Mouse (Mus musculus) CH12.LX (cell line): ENCODE measurements at regions not wholly inside any gene's neighbourhood (a gene's known extent, or its start where the extent isn't known, plus 50 kb on each side); places are given as distances from the start of the nearest gene placed in this dataset.
A peak's percentile ranks its signal among the peaks of the same experiment; 100 is the strongest.

Experiments
- DNase-seq: peaks from one replicate; pipeline ENCODE4 v3.0.0-alpha.2; 2013; ENCODE audit errors: extremely low read depth
- H3K27ac ChIP-seq: 2 replicates; pipeline ENCODE4 v1.5.1; 2012; ENCODE audit warnings: low read depth, mild to moderate bottlenecking, control low read depth, moderate library complexity; ENCODE audit not compliant: insufficient read depth
- H3K27me3 ChIP-seq: replicated peaks from 2 replicates; pipeline ENCODE3; 2012; ENCODE audit warnings: inconsistent platforms
- H3K36me3 ChIP-seq, 2 experiments: replicated peaks in 1 of 2; 2 replicates each; pipeline versions ENCODE3 to v1.6.1; 2012; ENCODE audit warnings: inconsistent platforms in 1 of 2, low read length in 1 of 2, mild to moderate bottlenecking in 1 of 2, mixed read lengths in 1 of 2, moderate library complexity in 1 of 2; ENCODE audit not compliant: control insufficient read depth in 1 of 2, insufficient read depth in 1 of 2
- H3K4me1 ChIP-seq, 2 experiments: 2 replicates each; pipeline ENCODE4 v1.6.1; 2012; ENCODE audit warnings: inconsistent platforms in 1 of 2, moderate library complexity in 1 of 2; ENCODE audit not compliant: insufficient read depth in 2 of 2, control insufficient read depth in 1 of 2
- H3K4me2 ChIP-seq: 2 replicates; pipeline ENCODE4 v1.6.1; 2012; ENCODE audit warnings: low read depth, mild to moderate bottlenecking, control low read depth; ENCODE audit not compliant: poor library complexity, insufficient read depth, severe bottlenecking
- H3K4me3 ChIP-seq, 3 experiments: fragments of 150-350 bp in 1 of 3; sonication (generic) in 1 of 3; replicated peaks in 1 of 3; 2 replicates each; pipeline versions ENCODE3 to v1.5.1; 2011 to 2012; ENCODE audit warnings: low read depth in 2 of 3, low read length in 2 of 3, mild to moderate bottlenecking in 2 of 3, moderate library complexity in 2 of 3, control low read depth in 1 of 3, improper control_type of control experiment in 1 of 3, inconsistent platforms in 1 of 3, mixed read lengths in 1 of 3; ENCODE audit not compliant: poor library complexity in 1 of 3
- H3K79me2 ChIP-seq: replicated peaks from 2 replicates; pipeline ENCODE4 v1.6.1; 2012; ENCODE audit warnings: mild to moderate bottlenecking, moderate library complexity; ENCODE audit not compliant: control insufficient read depth, poor library complexity, insufficient read depth, severe bottlenecking; ENCODE audit errors: extremely low read depth
- H3K9ac ChIP-seq: 2 replicates; pipeline ENCODE4 v1.6.1; 2012; ENCODE audit warnings: low read depth, mild to moderate bottlenecking, control low read depth, moderate library complexity; ENCODE audit not compliant: insufficient read depth
- H3K9me3 ChIP-seq: replicated peaks from 2 replicates; pipeline ENCODE3; 2012; ENCODE audit warnings: low read length, inconsistent platforms, mixed read lengths
- CHD1 ChIP-seq: IDR thresholded peaks from 2 replicates; pipeline ENCODE4 v1.6.1; 2012; ENCODE audit warnings: low read depth, low read length, improper control_type of control experiment, inconsistent platforms
- CTCF ChIP-seq, 2 experiments: IDR thresholded peaks in 1 of 2; conservative IDR thresholded peaks in 1 of 2; 2 replicates each; pipeline ENCODE4 v1.5.1; 2011 to 2012; ENCODE audit warnings: low read depth in 2 of 2, low read length in 2 of 2, improper control_type of control experiment in 1 of 2, inconsistent platforms in 1 of 2, mild to moderate bottlenecking in 1 of 2, moderate library complexity in 1 of 2
- E2F4 ChIP-seq: IDR thresholded peaks from 2 replicates; pipeline ENCODE4 v1.6.1; 2011; ENCODE audit warnings: low read depth, low read length, improper control_type of control experiment; ENCODE audit not compliant: insufficient replicate concordance
- ELF1 ChIP-seq: IDR thresholded peaks from 2 replicates; pipeline ENCODE4 v1.6.1; 2014; ENCODE audit warnings: low read depth, mild to moderate bottlenecking, inconsistent platforms, low read length, improper control_type of control experiment
- HCFC1 ChIP-seq: IDR thresholded peaks from 2 replicates; pipeline ENCODE4 v1.6.1; 2012; ENCODE audit warnings: low read depth, mild to moderate bottlenecking, inconsistent platforms, low read length, improper control_type of control experiment
- JUN ChIP-seq: IDR thresholded peaks from 2 replicates; pipeline ENCODE4 v1.6.1; 2011; ENCODE audit warnings: low read depth, mild to moderate bottlenecking, low read length, improper control_type of control experiment, moderate library complexity; ENCODE audit not compliant: insufficient read depth
- JUND ChIP-seq: conservative IDR thresholded peaks from 2 replicates; pipeline ENCODE4 v1.6.1; 2011; ENCODE audit warnings: low read depth, low read length, improper control_type of control experiment
- MAFK ChIP-seq: IDR thresholded peaks from 2 replicates; pipeline ENCODE4 v1.6.1; 2011; ENCODE audit warnings: low read length, improper control_type of control experiment; ENCODE audit not compliant: insufficient replicate concordance
- MEF2A ChIP-seq: IDR thresholded peaks from 2 replicates; pipeline ENCODE4 v1.6.1; 2014; ENCODE audit warnings: low read depth, mild to moderate bottlenecking, inconsistent platforms, low read length, improper control_type of control experiment, borderline replicate concordance
- MYC ChIP-seq: IDR thresholded peaks from 2 replicates; pipeline ENCODE4 v1.6.1; 2011; ENCODE audit warnings: low read depth, mild to moderate bottlenecking, improper control_type of control experiment, low read length
- NRF1 ChIP-seq: IDR thresholded peaks from 2 replicates; pipeline ENCODE4 v1.6.1; 2014; ENCODE audit warnings: low read depth, mild to moderate bottlenecking, inconsistent platforms, low read length, improper control_type of control experiment, moderate library complexity
- POLR2A ChIP-seq: IDR thresholded peaks from 2 replicates; pipeline ENCODE4 v1.6.1; 2011; ENCODE audit warnings: low read depth, mild to moderate bottlenecking, improper control_type of control experiment, low read length
- POLR2AphosphoS2 ChIP-seq: IDR thresholded peaks from 2 replicates; pipeline ENCODE4 v1.6.1; 2011; ENCODE audit warnings: low read depth, low read length, improper control_type of control experiment
- RAD21 ChIP-seq: IDR thresholded peaks from 2 replicates; pipeline ENCODE4 v1.6.1; 2011; ENCODE audit warnings: low read depth, mild to moderate bottlenecking, low read length, improper control_type of control experiment, moderate library complexity
- SIN3A ChIP-seq: IDR thresholded peaks from 2 replicates; pipeline ENCODE4 v1.6.1; 2012; ENCODE audit warnings: low read length, improper control_type of control experiment, inconsistent platforms
- UBTF ChIP-seq: IDR thresholded peaks from 2 replicates; pipeline ENCODE4 v1.6.1; 2012; ENCODE audit warnings: low read depth, mild to moderate bottlenecking, inconsistent platforms, low read length, improper control_type of control experiment, moderate library complexity
- USF1 ChIP-seq: IDR thresholded peaks from 2 replicates; pipeline ENCODE4 v1.6.1; 2014; ENCODE audit warnings: low read depth, mild to moderate bottlenecking, inconsistent platforms, low read length, improper control_type of control experiment
- ZC3H11A ChIP-seq: IDR thresholded peaks from 2 replicates; pipeline ENCODE4 v1.6.1; 2012; ENCODE audit warnings: low read depth, mild to moderate bottlenecking, inconsistent platforms, low read length, improper control_type of control experiment
- ZMIZ1 ChIP-seq: IDR thresholded peaks from 2 replicates; pipeline ENCODE4 v1.6.1; 2012; ENCODE audit warnings: low read depth, mild to moderate bottlenecking, inconsistent platforms, low read length, improper control_type of control experiment
- dilution Hi-C: fragments of 300-500 bp; cut with MboI; formaldehyde crosslinking; loops from 2 replicates; pipeline ENCODE4 v1.14.3; 2020; ENCODE audit warnings: low sequenced_read_pairs; ENCODE audit not compliant: extremely low pct_unique_long_range_greater_than_20kb, extremely low pct_ligation_motif_present
- in situ Hi-C: fragments of 300-500 bp; cut with MboI; formaldehyde crosslinking; loops from 3 replicates; pipeline ENCODE4 v1.14.3; 2019; ENCODE audit warnings: low sequenced_read_pairs, low pct_ligation_motif_present, low pct_unique_long_range_greater_than_20kb, mixed read lengths

- H3K79me2 ChIP-seq, result no peaks in the 10 kb centered on the region
- in situ Hi-C loops, result no loop called here
These were observed 77.2 kb downstream of the Gm10604 start for GRCm38 (mm10) chr4:11903861-11904260.

DNA sequence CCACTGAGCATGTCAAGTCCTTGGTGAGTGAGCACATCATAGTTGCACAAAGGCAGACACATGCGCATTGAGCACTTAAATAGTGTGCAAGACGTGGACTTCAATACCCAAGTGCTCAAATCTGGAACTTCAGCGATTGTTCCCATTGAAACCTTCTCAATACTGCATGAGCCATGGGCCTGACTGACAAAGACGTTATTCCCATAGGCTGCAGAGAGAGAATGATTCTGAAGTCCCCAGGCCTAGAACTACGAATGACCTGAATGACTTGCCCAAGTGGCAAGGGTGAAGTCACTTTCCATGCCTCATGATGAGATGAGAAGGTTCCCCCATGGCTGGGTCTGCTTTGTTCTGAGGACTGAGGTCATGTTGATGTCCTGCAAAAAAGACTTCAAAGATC, 77.7 kb downstream of the Gm10604 start:
- Histone ChIP-seq H3K27me3 (no peaks in the 10 kb centered on the region), H3K4me1 (peaks cover 0 to 10% of the 10 kb centered on the region in 2 experiments; a peak in 1 of 4 replicates), H3K4me2 (no peak overlapping the region), H3K9me3 (peaks cover 3% of the 10 kb centered on the region)
- no peak for TF ChIP-seq MAFK
- TF ChIP-seq USF1, result no peak
- TF ChIP-seq ZC3H11A, result no peak
- TF ChIP-seq UBTF, result no peak
- TF ChIP-seq RAD21, result no peak
- no peak for TF ChIP-seq NRF1
- no peak for TF ChIP-seq SIN3A
- TF ChIP-seq CTCF (conservative IDR thresholded peaks at IDR 0.05 in 1 of 2, IDR thresholded peaks at IDR 0.05 in 1 of 2; ENCODE audit: low read depth in 2 of 2, low read length in 2 of 2), result no peak
- TF ChIP-seq ZMIZ1, result no peak
- TF ChIP-seq JUN, result no peak
- TF ChIP-seq POLR2A, result no peak
- TF ChIP-seq JUND, result no peak
- no peak for TF ChIP-seq MEF2A
- no peak for TF ChIP-seq CHD1
- no peak for TF ChIP-seq MYC
- no peak for TF ChIP-seq ELF1
- no peak for TF ChIP-seq E2F4
- TF ChIP-seq POLR2AphosphoS2, result no peak
- no peak for TF ChIP-seq HCFC1
- TF ChIP-seq, all 38 proteins: peak for 0
- in situ Hi-C loops (no loop called here), dilution Hi-C loops (no loop called here)
- no peaks in the 10 kb centered on the region for H3K36me3 ChIP-seq
- no peak for DNase-seq
- H3K4me3 ChIP-seq, result no peak overlapping the region
- H3K79me2 ChIP-seq, result no peaks in the 10 kb centered on the region
- no peak overlapping the region for H3K9ac ChIP-seq
- no peak overlapping the region for H3K27ac ChIP-seq

More at GRCm38 (mm10) chr4:11903861-11904260, 77.2 kb downstream of the Gm10604 start:
- no peaks in the 10 kb centered on the region for H3K27me3 ChIP-seq
- DNase-seq, result no peak
- peaks cover 3% of the 10 kb centered on the region for H3K9me3 ChIP-seq
- no peaks in the 10 kb centered on the region for H3K36me3 ChIP-seq
- H3K9ac ChIP-seq, result no peak overlapping the region
- no peak overlapping the region for H3K27ac ChIP-seq
- H3K4me2 ChIP-seq, result no peak overlapping the region
- dilution Hi-C loops, result no loop called here
- TF ChIP-seq E2F4, result no peak
- peak in 1 of 2 experiments; percentile 38; a peak in 2 of 4 replicates for TF ChIP-seq CTCF (conservative IDR thresholded peaks at IDR 0.05 in 1 of 2, IDR thresholded peaks at IDR 0.05 in 1 of 2; ENCODE audit: low read depth in 2 of 2, low read length in 2 of 2)
- no peak for TF ChIP-seq MAFK
- H3K4me3 ChIP-seq, result no peak overlapping the region
- H3K4me1 ChIP-seq, result peaks cover 0 to 10% of the 10 kb centered on the region in 2 experiments; a peak in 1 of 4 replicates
